ENCODE assay signal across 10 mouse cellular contexts in genomic region chr4:154418993-154419392, GRCm38 (mm10).
DNase-seq lines count a peak whose midpoint lies in the region; TF ChIP-seq lines count a peak whose summit lies in the region.
"Had no signal": no experiment of that assay in that cellular context is flagged by ENCODE, and none has a peak within 500 bp of the region (broad histone marks: within the 10 kb centered on the region; RNA-seq: fewer than 3 reads in every experiment).

No protein-coding gene starts in this region.

- H3K9ac ChIP-seq in ES-E14 (ENCODE audit: insufficient read depth, low read depth, low read length, poor library complexity, severe bottlenecking) = no peak overlapping the region
- H3K9ac ChIP-seq: embryonic facial prominence, embryonic 13.5 days had no signal

- no peaks in the 10 kb centered on the region for H3K27me3 ChIP-seq in splenic B cell, adult 2 months (ENCODE audit: control insufficient read depth, insufficient read depth, low read length, poor library complexity, severe bottlenecking)
- H3K27me3 ChIP-seq in embryonic facial prominence, embryonic 10.5 days (replicated peaks; ENCODE audit: low read depth, poor library complexity, severe bottlenecking) = peaks cover 37% of the 10 kb centered on the region

- no peak overlapping the region for H3K27ac ChIP-seq in layer of hippocampus, adult 2 months
- H3K27ac ChIP-seq in ES-E14 (ENCODE audit: insufficient read depth, low read depth, low read length, poor library complexity, severe bottlenecking) = no peak overlapping the region
- H3K27ac ChIP-seq in embryonic facial prominence, embryonic 10.5 days (replicated peaks) = no peak overlapping the region; the same call in 1 of the 2 replicates
- H3K27ac ChIP-seq: embryonic facial prominence, embryonic 13.5 days; macrophage had no signal

- no peak for DNase-seq in layer of hippocampus, adult 2 months (ENCODE audit: low spot score in 2 of 2)
- no peak for DNase-seq in layer of hippocampus, adult 18-20 months (ENCODE audit: low spot score in 2 of 2)
- DNase-seq in ES-E14 (ENCODE audit: low read depth, low spot score) = peak; percentile 48
- peak; percentile 26 for DNase-seq in induced T-regulatory cell, adult 2 months (ENCODE audit: low read depth)
- peak; percentile 8 for DNase-seq in splenic B cell, adult 2 months (ENCODE audit: low read depth, low spot score)
- no peak for DNase-seq in embryonic facial prominence, embryonic 10.5 days (ENCODE audit: low spot score)
- no peak for DNase-seq in cerebellum, adult 9-11 months
- DNase-seq: kidney, postnatal 4 days had no signal

- no peaks in the 10 kb centered on the region for H3K9me3 ChIP-seq in ES-E14 (ENCODE audit: control insufficient read depth, insufficient read depth, low read depth, low read length)
- H3K9me3 ChIP-seq in embryonic facial prominence, embryonic 10.5 days = peaks cover 5% of the 10 kb centered on the region; the same call in 1 of the 2 replicates

- no peak overlapping the region for H3K4me3 ChIP-seq in layer of hippocampus, adult 2 months
- H3K4me3 ChIP-seq in ES-E14 (ENCODE audit: insufficient read depth in 1 of 2, low read depth in 1 of 2, low read length in 2 of 2, poor library complexity in 1 of 2, severe bottlenecking in 1 of 2) = no peak overlapping the region
- no peak overlapping the region for H3K4me3 ChIP-seq in embryonic facial prominence, embryonic 10.5 days
- H3K4me3 ChIP-seq: embryonic facial prominence, embryonic 13.5 days had no signal

- WGBS in embryonic facial prominence, embryonic 10.5 days = 29% methylated on average over 2 of the region's 2 CpGs

- TF ChIP-seq CTCF in layer of hippocampus, adult 2 months (conservative IDR thresholded peaks at IDR 0.05) = peak; percentile 80

- no peaks in the 10 kb centered on the region for H3K4me1 ChIP-seq in ES-E14 (ENCODE audit: control insufficient read depth in 2 of 2, insufficient read depth in 2 of 2, low read length in 2 of 2, poor library complexity in 1 of 2)
- peaks cover 74% of the 10 kb centered on the region for H3K4me1 ChIP-seq in embryonic facial prominence, embryonic 10.5 days

- in situ Hi-C loops in ES-E14 (cut with MboI; ENCODE audit: low sequenced_read_pairs in 2 of 2, unreplicated experiment in 2 of 2) = no loop called here

- H3K36me3 ChIP-seq in ES-E14 (ENCODE audit: control insufficient read depth, insufficient read depth, low read length, poor library complexity, severe bottlenecking) = no peaks in the 10 kb centered on the region
- no peaks in the 10 kb centered on the region for H3K36me3 ChIP-seq in splenic B cell, adult 2 months (ENCODE audit: control insufficient read depth, insufficient read depth, low read length, poor library complexity, severe bottlenecking)
- H3K36me3 ChIP-seq in embryonic facial prominence, embryonic 10.5 days (replicated peaks) = peaks cover 16% of the 10 kb centered on the region
- H3K36me3 ChIP-seq: embryonic facial prominence, embryonic 13.5 days had no signal

TF ChIP-seq in ES-E14, 5 proteins besides CTCF, POLR2A, EP300 and RAD21:
- TF ChIP-seq ZNF384 (IDR thresholded peaks at IDR 0.05; ENCODE audit: low read depth, low read length) = no peak
- no peak for TF ChIP-seq HCFC1 (IDR thresholded peaks at IDR 0.05; ENCODE audit: borderline replicate concordance, insufficient read depth, low read length)
- no peak for TF ChIP-seq CHD2 (IDR thresholded peaks at IDR 0.05; ENCODE audit: low read depth, low read length)
TF ChIP-seq in ES-E14: peak in this region for 0.

Comparison
In these comparisons a context has a peak if more than half of its experiments do, and no peak if none do; other contexts are left out.
1. DNase-seq: peak in ES-E14 (single experiment), induced T-regulatory cell, adult 2 months (single experiment) and splenic B cell, adult 2 months (single experiment); none in layer of hippocampus, adult 2 months (0 of 2), layer of hippocampus, adult 18-20 months (0 of 2), embryonic facial prominence, embryonic 10.5 days (single experiment) and cerebellum, adult 9-11 months (single experiment).